Mouse (Mus musculus) limb, embryonic 13.5 days (tissue): Measurements from ENCODE around the gene Pccb. TPM values are rescaled to one million over a fixed set of nuclear protein-coding genes. Genes with fewer than 3 reads are reported as not detected.

Experiments used
- ATAC-seq: fragments of 200-750 bp; cut with Nextera tagmentation; 2 replicates; pipeline ENCODE4 v1.8.0; 2017; ENCODE audit warnings: low read depth, moderate number of reproducible peaks, moderate TSS enrichment; ENCODE audit not compliant: low FRiP score
- H3K27ac ChIP-seq: fragments of 300-500 bp; sonication (generic); 2 replicates; pipeline ENCODE4 v1.5.1; 2015; ENCODE audit warnings: inconsistent platforms, mild to moderate bottlenecking, moderate library complexity
- H3K27me3 ChIP-seq: fragments of 300-500 bp; sonication (generic); 2 replicates; pipeline ENCODE4 v1.6.1; 2015; ENCODE audit warnings: mild to moderate bottlenecking, inconsistent platforms
- H3K36me3 ChIP-seq: fragments of 300-500 bp; sonication (generic); 2 replicates; pipeline ENCODE4 v1.6.1; 2015; ENCODE audit warnings: inconsistent platforms, mild to moderate bottlenecking, moderate library complexity
- H3K4me1 ChIP-seq: fragments of 300-500 bp; sonication (generic); 2 replicates; pipeline ENCODE4 v1.6.1; 2015; ENCODE audit warnings: inconsistent platforms
- H3K4me2 ChIP-seq: fragments of 300-500 bp; sonication (generic); replicated peaks from 2 replicates; pipeline ENCODE4 v1.6.1; 2015; ENCODE audit warnings: inconsistent platforms, mild to moderate bottlenecking, moderate library complexity
- H3K4me3 ChIP-seq: fragments of 300-500 bp; sonication (generic); 2 replicates; pipeline ENCODE4 v1.5.1; 2015; ENCODE audit warnings: moderate library complexity, mild to moderate bottlenecking, inconsistent platforms
- H3K9ac ChIP-seq: fragments of 300-500 bp; sonication (generic); 2 replicates; pipeline ENCODE4 v1.6.1; 2015; ENCODE audit warnings: mild to moderate bottlenecking, inconsistent platforms
- H3K9me3 ChIP-seq: fragments of 300-500 bp; sonication (generic); 2 replicates; pipeline ENCODE4 v1.6.1; 2016; ENCODE audit warnings: inconsistent platforms
- WGBS: fragments of 180-500 bp; shearing (Covaris S2); methylation state at CpG from one replicate; pipeline ENCODE4 v1.1.7; 2015; 5-methylcytosine and 5-hydroxymethylcytosine counted together
- polyA plus RNA-seq: library from polyadenylated mRNA; unstranded; fragments of >200 nt; fragmentation: Nextera tagmentation; extraction: Ambion mirVana; gene quantifications from 2 replicates; pipeline ENCODE4 v1.2.1, GENCODE M21; 2015

Gene Pccb
- polyA plus RNA-seq, 1 experiment from 2014 or later, result 26.1 TPM

DNA sequence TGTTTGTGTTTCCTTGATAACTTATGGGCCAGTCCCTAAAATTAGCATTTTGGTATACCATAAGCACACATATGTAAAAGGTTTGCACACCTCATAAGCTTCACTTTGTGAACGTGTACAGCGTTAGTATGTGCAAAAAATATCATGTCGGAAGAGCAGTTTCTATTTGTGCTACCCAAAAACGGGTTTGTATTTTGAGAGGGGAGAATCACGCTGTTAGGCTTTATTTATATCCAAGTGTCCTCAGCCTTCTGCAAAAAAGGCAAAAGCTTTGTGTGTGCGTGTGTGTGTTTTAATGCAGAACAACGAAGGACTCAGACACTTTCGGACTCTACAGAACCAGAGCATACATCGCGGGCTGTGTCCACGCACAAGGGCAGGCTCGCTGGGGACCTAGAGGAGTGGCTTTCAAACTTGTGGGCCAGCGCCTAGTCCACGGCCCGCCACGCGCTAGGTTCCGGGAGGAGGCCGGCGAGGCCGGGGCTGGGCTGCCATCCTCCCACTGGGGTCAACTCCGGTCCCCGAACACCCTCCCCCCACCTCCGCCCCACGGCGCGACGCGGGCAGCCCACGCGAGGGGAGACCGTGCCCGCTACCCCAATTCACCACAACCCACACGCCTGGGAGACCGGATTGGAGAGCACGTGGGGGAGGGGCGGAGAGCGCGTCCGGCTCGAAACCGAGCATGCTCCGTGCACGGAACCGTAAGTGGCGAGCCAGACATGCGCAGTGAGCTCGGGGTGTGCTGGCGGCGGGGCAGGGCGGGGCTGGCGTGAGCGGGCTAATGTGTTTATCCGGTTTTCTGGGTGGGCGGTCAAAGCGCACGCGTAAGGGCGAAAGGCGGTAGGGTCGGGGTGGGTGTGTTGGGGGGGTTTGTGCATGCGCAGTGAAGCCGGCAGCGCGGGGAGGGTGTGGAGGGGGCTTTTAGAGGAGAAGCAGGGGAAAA is 38.6 kb upstream of the Pccb start:
- no peaks in the 10 kb centered on the region for H3K9me3 ChIP-seq
- H3K27me3 ChIP-seq, result no peaks in the 10 kb centered on the region
- peak overlapping the region; percentile 89 for H3K9ac ChIP-seq
- WGBS, result 1% methylated on average over 60 of the region's 65 CpGs
- H3K27ac ChIP-seq, result peak overlapping the region; percentile 93
- H3K4me1 ChIP-seq, result peaks cover 19% of the 10 kb centered on the region
- H3K4me3 ChIP-seq, result peak overlapping the region; percentile 99
- no peaks in the 10 kb centered on the region for H3K36me3 ChIP-seq
- peak; percentile 94 for ATAC-seq
- H3K4me2 ChIP-seq, result peak overlapping the region; percentile 70

DNA sequence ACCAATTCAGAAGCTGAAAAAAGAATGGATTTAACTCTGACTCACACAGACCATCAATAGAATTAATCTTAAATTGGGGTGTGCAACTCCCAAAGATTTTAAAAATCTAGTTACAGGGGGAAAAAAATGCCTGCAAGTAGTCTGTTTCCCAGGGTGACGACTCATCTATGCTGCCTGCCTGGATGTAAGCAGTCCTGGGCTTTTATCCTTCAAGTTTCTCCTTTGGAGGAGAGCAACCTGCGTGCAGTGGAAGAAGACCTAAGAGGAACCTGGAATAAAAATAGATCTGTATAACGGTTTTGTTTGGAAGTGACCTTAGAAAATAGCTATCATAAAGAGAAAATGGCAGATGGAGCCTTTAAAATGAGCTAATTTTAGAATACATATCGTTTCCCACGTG is 37.8 kb upstream of the Pccb start:
- WGBS, result 49% methylated on average over 5 of the region's 5 CpGs
- no peak overlapping the region for H3K27ac ChIP-seq
- ATAC-seq, result no peak
- H3K4me1 ChIP-seq, result peaks cover 13% of the 10 kb centered on the region
- H3K9me3 ChIP-seq, result no peaks in the 10 kb centered on the region
- H3K4me3 ChIP-seq, result no peak overlapping the region
- no peak overlapping the region; the same call in 1 of the 2 replicates for H3K9ac ChIP-seq
- no peaks in the 10 kb centered on the region for H3K36me3 ChIP-seq
- H3K4me2 ChIP-seq, result no peak overlapping the region; the same call in 1 of the 2 replicates
- H3K27me3 ChIP-seq, result no peaks in the 10 kb centered on the region

DNA sequence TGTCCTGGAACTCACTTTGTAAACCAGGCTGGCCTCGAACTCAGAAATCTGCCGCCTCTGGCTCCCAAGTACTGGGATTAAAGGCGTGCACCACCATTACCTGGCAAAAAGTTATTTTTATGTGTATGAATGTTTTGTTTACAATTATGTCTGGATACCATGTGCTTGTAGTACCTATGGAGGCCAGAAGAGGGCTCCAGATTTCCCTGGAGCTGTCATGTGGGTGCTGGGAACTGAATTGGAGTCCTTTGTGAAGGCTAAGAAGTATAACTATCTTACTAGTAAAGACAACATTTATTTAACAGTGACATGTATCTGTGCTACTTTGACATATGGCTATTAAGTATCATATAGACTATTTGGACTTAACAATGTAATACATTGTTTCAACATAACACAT is 35.1 kb upstream of the Pccb start:
- H3K27me3 ChIP-seq, result no peaks in the 10 kb centered on the region
- no peak for ATAC-seq
- no peak overlapping the region for H3K4me2 ChIP-seq
- H3K9me3 ChIP-seq, result no peaks in the 10 kb centered on the region
- WGBS, result 92% methylated on average over 3 of the region's 3 CpGs
- no peak overlapping the region for H3K4me3 ChIP-seq
- H3K4me1 ChIP-seq, result peaks cover 5% of the 10 kb centered on the region; the same call in 1 of the 2 replicates
- no peak overlapping the region for H3K27ac ChIP-seq
- no peak overlapping the region for H3K9ac ChIP-seq
- no peaks in the 10 kb centered on the region for H3K36me3 ChIP-seq

DNA sequence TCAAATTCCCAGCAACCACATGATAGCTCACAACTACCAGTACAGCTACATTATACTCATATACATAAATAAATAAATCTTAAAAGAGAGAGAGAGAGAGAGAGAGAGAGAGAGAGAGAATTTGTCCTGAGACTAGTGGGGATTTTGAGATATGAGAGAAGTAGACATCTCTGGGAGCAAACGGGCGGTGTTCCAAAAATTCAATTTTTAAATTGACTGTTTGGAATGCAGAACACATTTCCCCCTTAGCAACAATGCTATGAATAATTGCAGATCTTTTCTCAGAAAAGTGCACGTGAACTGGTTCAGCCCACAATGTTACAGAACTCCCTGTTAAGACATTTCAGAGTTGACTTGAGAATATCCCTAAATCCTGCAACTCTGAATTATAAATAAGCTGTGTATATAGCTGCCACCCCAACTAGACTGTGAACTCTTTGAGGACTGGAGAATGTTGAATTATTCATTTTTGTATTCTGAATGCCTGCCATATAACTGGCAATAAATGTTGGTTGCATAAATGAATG is 30.4 kb upstream of the Pccb start:
- Histone ChIP-seq H3K9me3 (no peaks in the 10 kb centered on the region), H3K36me3 (no peaks in the 10 kb centered on the region), H3K4me2 (no peak overlapping the region), H3K9ac (no peak overlapping the region), H3K27ac (no peak overlapping the region), H3K4me1 (no peaks in the 10 kb centered on the region), H3K4me3 (no peak overlapping the region), H3K27me3 (no peaks in the 10 kb centered on the region)
- no peak for ATAC-seq
- 88% methylated on average over 3 of the region's 3 CpGs for WGBS

DNA sequence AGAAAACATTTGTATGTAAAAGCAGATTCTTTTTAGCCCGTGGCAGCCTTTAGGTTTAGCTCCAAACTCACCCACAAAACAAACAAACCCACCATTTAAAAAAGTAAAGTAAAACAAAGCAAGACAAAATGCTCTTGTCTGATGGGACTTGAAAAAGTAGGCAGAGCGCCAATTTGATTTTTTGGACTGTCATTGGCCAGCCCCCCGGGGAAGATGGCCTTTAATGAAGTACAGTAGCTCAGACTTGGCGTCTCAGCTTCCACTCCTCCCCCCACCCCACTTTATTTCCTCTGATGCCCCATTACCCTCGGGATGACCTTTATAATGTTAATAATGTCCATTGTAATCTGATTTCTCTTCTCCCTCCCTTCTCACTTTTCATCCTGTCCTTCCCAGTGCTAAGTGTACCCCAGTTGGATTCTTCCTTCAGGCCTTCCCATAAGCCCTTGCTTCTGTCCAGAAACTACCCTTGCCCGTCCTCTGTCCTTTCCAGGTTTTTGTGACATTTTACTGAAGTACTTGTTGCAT is 27.6 kb upstream of the Pccb start:
- no peak for ATAC-seq
- Histone ChIP-seq H3K27ac (no peak overlapping the region), H3K4me2 (no peak overlapping the region), H3K4me1 (no peaks in the 10 kb centered on the region), H3K36me3 (no peaks in the 10 kb centered on the region), H3K27me3 (no peaks in the 10 kb centered on the region), H3K9me3 (no peaks in the 10 kb centered on the region), H3K9ac (no peak overlapping the region), H3K4me3 (no peak overlapping the region)
- WGBS, result 71% methylated on average over 6 of the region's 6 CpGs

DNA sequence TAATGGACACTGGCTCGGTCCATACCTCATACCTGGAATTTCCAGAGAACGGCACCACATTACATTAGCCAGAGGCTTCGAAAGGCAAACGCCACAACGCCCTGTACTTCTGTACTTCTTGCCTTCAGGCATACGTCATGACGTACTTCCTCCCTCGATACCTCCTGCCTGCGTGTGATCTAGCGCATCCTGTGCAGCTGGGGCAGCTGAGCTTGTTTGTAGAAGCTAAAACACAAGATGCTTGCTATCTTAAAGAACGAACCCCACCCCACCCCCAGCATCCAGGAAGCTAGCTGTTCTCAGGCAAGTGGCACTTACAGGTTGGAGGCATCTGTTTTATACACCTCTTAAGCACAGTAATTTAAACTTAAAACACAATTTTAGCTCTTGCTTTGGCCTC is 26.3 kb upstream of the Pccb start:
- ATAC-seq, result no peak
- Histone ChIP-seq H3K27ac (no peak overlapping the region), H3K4me3 (no peak overlapping the region), H3K36me3 (no peaks in the 10 kb centered on the region), H3K9me3 (no peaks in the 10 kb centered on the region), H3K4me1 (no peaks in the 10 kb centered on the region), H3K4me2 (no peak overlapping the region), H3K9ac (no peak overlapping the region), H3K27me3 (no peaks in the 10 kb centered on the region)
- 63% methylated on average over 11 of the region's 11 CpGs for WGBS

DNA sequence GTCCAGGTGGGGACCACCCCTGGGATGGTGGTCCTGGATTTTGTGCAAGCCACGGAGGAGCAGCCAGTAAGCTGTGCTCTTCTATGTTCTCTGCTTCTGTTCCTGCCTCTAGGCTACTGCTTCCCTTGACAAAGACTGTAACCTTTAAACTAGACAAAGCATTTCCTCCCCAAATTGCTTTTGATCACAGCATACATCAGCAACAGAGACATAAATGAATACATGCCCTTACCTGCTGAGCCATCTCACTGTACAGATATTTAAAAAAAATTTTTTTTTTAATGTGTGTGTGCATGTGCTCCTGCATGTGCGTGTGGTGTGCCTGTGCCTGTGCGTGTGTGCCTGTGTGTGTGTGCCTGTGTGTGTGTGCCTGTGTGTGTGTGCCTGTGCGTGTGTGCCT is 22.5 kb upstream of the Pccb start:
- Histone ChIP-seq H3K4me2 (no peak overlapping the region), H3K4me3 (no peak overlapping the region), H3K36me3 (no peaks in the 10 kb centered on the region), H3K27ac (no peak overlapping the region), H3K27me3 (no peaks in the 10 kb centered on the region), H3K9me3 (no peaks in the 10 kb centered on the region), H3K4me1 (no peaks in the 10 kb centered on the region), H3K9ac (no peak overlapping the region)
- ATAC-seq, result no peak
- WGBS, result 87% methylated on average over 4 of the region's 4 CpGs

DNA sequence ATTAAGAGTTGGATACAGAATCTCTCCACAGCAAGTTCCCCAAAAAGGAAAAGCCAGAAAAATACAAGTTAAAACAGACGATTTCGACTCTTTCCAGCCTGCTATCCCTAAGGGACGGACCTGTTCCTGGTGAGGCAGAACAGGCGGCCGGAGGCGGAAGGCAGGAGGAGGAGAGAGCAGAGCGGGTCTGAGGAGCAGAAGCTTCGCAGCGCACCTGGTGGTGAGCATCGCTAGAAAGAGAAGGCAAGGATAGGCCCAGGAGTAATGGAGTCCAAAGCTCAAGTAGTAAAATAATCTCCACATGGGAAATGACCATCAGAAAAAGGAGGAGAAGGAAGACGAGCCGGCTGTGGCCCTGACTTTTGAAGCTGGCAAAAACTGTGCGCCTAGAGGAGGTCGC is 18.6 kb upstream of the Pccb start:
- H3K4me1 ChIP-seq, result no peaks in the 10 kb centered on the region
- no peak overlapping the region for H3K4me3 ChIP-seq
- no peaks in the 10 kb centered on the region for H3K9me3 ChIP-seq
- WGBS, result 67% methylated on average over 14 of the region's 14 CpGs
- H3K27ac ChIP-seq, result no peak overlapping the region
- H3K36me3 ChIP-seq, result no peaks in the 10 kb centered on the region
- H3K27me3 ChIP-seq, result no peaks in the 10 kb centered on the region
- no peak overlapping the region for H3K4me2 ChIP-seq
- no peak for ATAC-seq
- no peak overlapping the region for H3K9ac ChIP-seq

DNA sequence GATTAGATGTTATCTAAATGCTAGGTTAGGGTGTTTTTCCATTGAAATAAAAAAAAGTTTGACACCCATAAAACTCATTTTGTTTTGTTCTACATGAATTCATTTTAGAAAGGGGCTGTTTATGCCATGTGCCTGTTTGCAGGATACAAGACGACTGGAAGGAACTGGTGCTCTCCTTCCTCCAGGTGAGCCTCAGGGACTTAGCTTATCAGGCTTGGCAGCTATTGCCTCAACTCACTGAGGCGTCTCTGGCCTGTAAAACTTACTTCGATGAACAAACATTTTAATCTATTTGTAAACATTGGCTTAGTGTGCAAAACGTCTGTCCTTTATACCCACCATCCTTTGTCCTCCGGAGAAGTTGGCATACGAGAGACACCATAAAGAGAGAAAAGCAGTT is 18.0 kb upstream of the Pccb start:
- H3K36me3 ChIP-seq, result no peaks in the 10 kb centered on the region
- WGBS, result 65% methylated on average over 6 of the region's 6 CpGs
- H3K27ac ChIP-seq, result no peak overlapping the region
- no peak for ATAC-seq
- no peak overlapping the region for H3K4me2 ChIP-seq
- no peaks in the 10 kb centered on the region for H3K27me3 ChIP-seq
- no peaks in the 10 kb centered on the region for H3K4me1 ChIP-seq
- no peaks in the 10 kb centered on the region for H3K9me3 ChIP-seq
- no peak overlapping the region for H3K4me3 ChIP-seq
- H3K9ac ChIP-seq, result no peak overlapping the region

DNA sequence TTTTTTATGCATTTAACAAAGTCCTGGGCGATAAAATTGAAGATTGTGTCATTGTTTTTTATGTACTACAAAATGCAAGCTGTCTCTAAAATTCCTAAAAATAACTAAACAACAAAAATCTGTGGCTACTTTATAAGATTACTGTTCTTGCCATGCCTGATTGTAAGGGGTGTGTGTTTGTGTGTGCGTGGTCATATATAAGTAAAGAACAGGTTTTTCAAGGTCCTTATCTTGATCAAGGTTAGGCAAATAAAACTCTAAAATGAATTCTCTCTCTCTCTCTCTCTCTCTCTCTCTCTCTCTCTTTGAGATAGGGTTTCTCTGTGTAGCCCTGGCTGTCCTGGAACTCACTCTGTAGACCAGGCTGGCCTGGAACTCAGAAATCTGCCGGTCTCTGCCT is 17.3 kb upstream of the Pccb start:
- ATAC-seq, result no peak
- 91% methylated on average over 3 of the region's 3 CpGs for WGBS

DNA sequence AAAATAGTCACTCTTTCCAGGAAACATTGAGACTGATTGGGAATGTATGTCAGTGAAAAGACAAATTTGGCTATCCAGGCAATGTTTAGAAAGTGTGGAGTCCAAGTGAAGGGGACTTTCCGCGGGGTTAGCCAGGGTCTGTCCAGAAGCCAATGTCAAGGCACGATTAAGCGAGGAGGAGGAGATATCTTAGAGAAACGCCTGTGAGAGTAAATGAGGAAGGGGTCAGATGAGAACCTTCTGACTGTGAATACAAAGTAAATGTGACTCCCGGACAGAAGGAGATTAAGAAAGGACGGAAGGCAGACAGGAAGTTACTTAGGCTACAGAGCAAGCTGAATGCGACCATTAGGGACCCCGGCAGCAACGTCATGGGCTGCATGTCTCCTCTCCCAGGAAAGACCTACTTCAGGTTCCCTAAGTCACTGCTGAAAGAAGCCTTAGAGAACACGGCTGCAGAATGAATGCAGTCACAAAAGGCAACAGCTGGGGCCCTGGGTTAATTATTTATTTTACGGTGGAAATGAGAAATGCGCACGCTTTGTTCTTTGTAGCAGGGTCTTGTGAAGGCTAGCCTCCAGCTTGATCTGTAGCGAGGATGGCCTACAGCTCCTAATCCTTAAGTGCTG is 11.1 kb upstream of the Pccb start:
- Histone ChIP-seq H3K27me3 (no peaks in the 10 kb centered on the region), H3K27ac (no peak overlapping the region), H3K4me2 (no peak overlapping the region), H3K4me1 (no peaks in the 10 kb centered on the region), H3K9ac (no peak overlapping the region), H3K4me3 (no peak overlapping the region), H3K9me3 (no peaks in the 10 kb centered on the region), H3K36me3 (no peaks in the 10 kb centered on the region)
- 64% methylated on average over 15 of the region's 15 CpGs for WGBS
- ATAC-seq, result no peak

More for the DNA sequence above, 17.3 kb upstream of the Pccb start:
- no peaks in the 10 kb centered on the region for H3K36me3 ChIP-seq
- no peak overlapping the region for H3K27ac ChIP-seq
- no peak overlapping the region for H3K9ac ChIP-seq
- H3K4me2 ChIP-seq, result no peak overlapping the region
- no peaks in the 10 kb centered on the region for H3K4me1 ChIP-seq
- no peaks in the 10 kb centered on the region for H3K9me3 ChIP-seq
- H3K4me3 ChIP-seq, result no peak overlapping the region
- H3K27me3 ChIP-seq, result no peaks in the 10 kb centered on the region

DNA sequence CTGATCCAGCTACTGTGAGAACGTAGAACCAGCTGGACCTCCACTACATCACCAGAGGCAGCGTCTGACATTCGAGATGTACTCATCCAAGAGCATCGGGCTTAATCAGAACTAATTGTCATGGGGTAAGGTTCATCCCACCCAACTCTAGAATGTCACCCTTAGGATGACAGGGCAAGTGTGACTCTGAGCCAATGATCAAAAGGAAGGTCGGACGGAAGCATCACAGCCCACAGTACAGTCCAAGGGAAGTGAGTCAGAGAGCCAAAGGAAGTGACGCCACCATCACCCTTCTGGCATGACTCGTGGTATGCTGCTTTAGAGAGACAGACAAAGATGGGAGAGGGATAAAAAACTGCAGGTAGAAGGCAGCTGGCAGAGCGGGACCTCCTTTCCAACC is 7.6 kb upstream of the Pccb start:
- Histone ChIP-seq H3K9me3 (no peaks in the 10 kb centered on the region), H3K27me3 (no peaks in the 10 kb centered on the region), H3K4me3 (no peak overlapping the region), H3K36me3 (no peaks in the 10 kb centered on the region), H3K4me1 (no peaks in the 10 kb centered on the region), H3K4me2 (no peak overlapping the region), H3K27ac (no peak overlapping the region), H3K9ac (no peak overlapping the region)
- no peak for ATAC-seq
- 81% methylated on average over 9 of the region's 9 CpGs for WGBS
